Mouse (Mus musculus): ENCODE measurements around the gene Cyp1b1. TPM values are rescaled to one million over a fixed set of nuclear protein-coding genes. Genes with fewer than 3 reads are reported as not detected.

Gene Cyp1b1
- polyA plus RNA-seq, 1 experiment from 2014 or later: 7.6 TPM

DNA sequence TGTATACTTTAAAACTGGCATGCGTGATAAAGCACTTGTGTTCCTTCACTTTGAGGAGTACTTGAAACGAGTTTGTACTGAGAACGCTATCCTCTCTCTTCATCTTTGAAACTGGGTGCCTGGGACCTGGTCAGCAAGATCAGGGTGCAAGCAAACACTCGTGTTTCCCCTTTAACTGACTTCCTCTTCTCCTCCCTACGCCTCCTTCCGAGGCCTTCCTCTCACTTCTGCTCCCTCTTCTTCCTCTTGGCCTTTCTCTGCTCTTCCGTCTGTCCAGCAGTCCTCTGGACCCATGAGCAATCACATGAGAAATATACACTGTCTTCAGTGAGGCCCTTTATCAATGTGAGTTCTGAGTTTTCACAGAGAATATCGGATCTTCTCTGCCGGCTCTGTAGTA lies 53.0 kb downstream of the Cyp1b1 start:
- H3K36me3 ChIP-seq: no peaks in the 10 kb centered on the region
- H3K9ac ChIP-seq: no peak overlapping the region
- no peak overlapping the region for H3K4me3 ChIP-seq
- no peak overlapping the region for H3K4me2 ChIP-seq (replicated peaks)
- 82% methylated on average over 9 of the region's 9 CpGs for WGBS
- ATAC-seq (ENCODE audit: low FRiP score): no peak
- H3K27ac ChIP-seq: no peak overlapping the region
- no peaks in the 10 kb centered on the region for H3K27me3 ChIP-seq
- H3K4me1 ChIP-seq: no peaks in the 10 kb centered on the region
- H3K9me3 ChIP-seq (replicated peaks): no peaks in the 10 kb centered on the region

GRCm38 (mm10) chr17:79661387-79661786 lies 53.5 kb downstream of the Cyp1b1 start:
- Histone ChIP-seq H3K36me3 (no peaks in the 10 kb centered on the region), H3K4me1 (no peaks in the 10 kb centered on the region)
- no peak for ATAC-seq (ENCODE audit: low FRiP score)

DNA sequence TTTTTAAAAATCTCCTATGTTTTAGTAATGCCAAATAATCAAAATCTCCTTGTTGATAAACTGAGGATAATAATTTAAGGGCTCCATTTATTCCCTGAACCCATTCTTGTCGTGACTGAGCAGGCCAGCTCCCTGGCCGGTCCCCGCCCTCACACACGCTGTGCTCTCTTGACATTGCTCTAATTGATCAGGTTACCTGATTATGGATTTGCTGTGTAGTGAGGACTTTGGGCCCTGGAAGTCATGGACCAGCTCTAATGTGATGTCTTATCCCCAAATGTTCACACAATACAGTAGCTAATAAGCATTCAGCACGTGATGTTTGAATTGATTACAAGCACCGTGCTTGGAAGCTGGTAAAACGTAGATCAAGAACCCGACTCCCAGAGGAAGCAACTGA lies 56.0 kb downstream of the Cyp1b1 start:
- H3K4me3 ChIP-seq: no peak overlapping the region
- H3K9ac ChIP-seq: no peak overlapping the region
- no peak overlapping the region for H3K4me2 ChIP-seq (replicated peaks)
- 63% methylated on average over 8 of the region's 8 CpGs for WGBS
- no peaks in the 10 kb centered on the region for H3K4me1 ChIP-seq
- no peak overlapping the region for H3K27ac ChIP-seq
- no peaks in the 10 kb centered on the region for H3K9me3 ChIP-seq (replicated peaks)
- H3K36me3 ChIP-seq: no peaks in the 10 kb centered on the region
- no peak for ATAC-seq (ENCODE audit: low FRiP score)
- no peaks in the 10 kb centered on the region for H3K27me3 ChIP-seq

More at GRCm38 (mm10) chr17:79661387-79661786, 53.5 kb downstream of the Cyp1b1 start:
- WGBS: 47% methylated on average over 7 of the region's 7 CpGs
- H3K4me2 ChIP-seq (replicated peaks): no peak overlapping the region
- no peak overlapping the region for H3K9ac ChIP-seq
- no peak overlapping the region for H3K27ac ChIP-seq
- no peak overlapping the region for H3K4me3 ChIP-seq
- H3K27me3 ChIP-seq: no peaks in the 10 kb centered on the region
- no peaks in the 10 kb centered on the region for H3K9me3 ChIP-seq (replicated peaks)

DNA sequence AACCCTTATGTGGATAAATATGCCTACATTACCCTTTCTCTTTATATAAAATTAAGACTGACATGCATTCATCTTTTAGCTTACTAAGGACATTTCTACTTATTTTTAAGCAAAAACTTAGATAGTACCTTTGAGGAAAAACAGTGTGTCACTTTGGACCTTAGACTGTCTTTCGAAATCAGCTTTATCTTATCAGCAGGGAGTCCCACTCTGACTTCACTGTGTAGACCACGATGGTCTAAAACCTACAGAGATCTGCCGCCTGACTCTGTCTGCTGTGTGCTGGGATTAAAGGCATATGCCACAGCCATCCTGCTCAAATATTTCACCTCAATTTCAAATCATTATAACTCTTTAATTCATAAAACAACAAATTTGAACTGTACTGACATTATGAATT lies 56.4 kb downstream of the Cyp1b1 start:
- no peak for ATAC-seq (ENCODE audit: low FRiP score)
- WGBS: 69% methylated on average over 3 of the region's 3 CpGs
- H3K27ac ChIP-seq: no peak overlapping the region
- H3K36me3 ChIP-seq: no peaks in the 10 kb centered on the region
- H3K9ac ChIP-seq: no peak overlapping the region
- H3K27me3 ChIP-seq: no peaks in the 10 kb centered on the region
- H3K4me1 ChIP-seq: no peaks in the 10 kb centered on the region
- H3K4me3 ChIP-seq: no peak overlapping the region
- no peak overlapping the region for H3K4me2 ChIP-seq (replicated peaks)
- H3K9me3 ChIP-seq (replicated peaks): no peaks in the 10 kb centered on the region

- ATAC-seq (ENCODE audit: low FRiP score): no peak
- Histone ChIP-seq H3K27ac (no peak overlapping the region), H3K4me2 (replicated peaks) (no peak overlapping the region), H3K9ac (no peak overlapping the region), H3K36me3 (no peaks in the 10 kb centered on the region), H3K27me3 (no peaks in the 10 kb centered on the region), H3K9me3 (replicated peaks) (no peaks in the 10 kb centered on the region), H3K4me1 (no peaks in the 10 kb centered on the region), H3K4me3 (no peak overlapping the region)
- WGBS: 69% methylated on average over 9 of the region's 9 CpGs
Measured at GRCm38 (mm10) chr17:79657785-79658184, 57.1 kb downstream of the Cyp1b1 start.

- Histone ChIP-seq H3K27ac (no peak overlapping the region), H3K4me3 (no peak overlapping the region), H3K9me3 (replicated peaks) (no peaks in the 10 kb centered on the region), H3K9ac (no peak overlapping the region), H3K27me3 (no peaks in the 10 kb centered on the region), H3K4me2 (replicated peaks) (no peak overlapping the region), H3K36me3 (no peaks in the 10 kb centered on the region), H3K4me1 (no peaks in the 10 kb centered on the region)
- 57% methylated on average over 3 of the region's 3 CpGs for WGBS
- ATAC-seq (ENCODE audit: low FRiP score): no peak
Measured at GRCm38 (mm10) chr17:79654187-79654586, 60.7 kb downstream of the Cyp1b1 start.

DNA sequence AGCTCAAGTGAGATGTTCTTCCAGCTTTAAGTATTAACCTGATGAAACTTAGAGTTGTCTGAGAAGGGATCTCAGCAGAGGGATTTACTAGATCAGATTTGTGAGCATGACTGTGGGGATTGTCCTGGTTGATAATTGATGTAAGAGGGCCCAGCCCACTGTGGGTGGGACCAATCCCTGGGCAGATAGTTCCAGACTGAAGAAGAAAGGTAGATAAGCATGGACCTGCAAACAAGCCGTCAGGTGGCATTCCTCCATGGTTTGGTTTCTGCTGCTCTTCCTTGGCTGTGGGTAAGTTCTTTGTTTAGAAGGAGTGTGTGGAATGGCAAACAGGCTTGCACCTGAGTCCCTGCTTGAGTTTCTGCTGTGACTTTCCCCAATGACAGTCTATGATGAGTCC lies 61.7 kb downstream of the Cyp1b1 start:
- H3K27ac ChIP-seq: no peak overlapping the region
- H3K27me3 ChIP-seq: no peaks in the 10 kb centered on the region
- 100% methylated on average over 1 of the region's 1 CpGs for WGBS
- no peaks in the 10 kb centered on the region for H3K36me3 ChIP-seq
- H3K9ac ChIP-seq: no peak overlapping the region
- H3K9me3 ChIP-seq (replicated peaks): no peaks in the 10 kb centered on the region
- no peaks in the 10 kb centered on the region for H3K4me1 ChIP-seq
- H3K4me3 ChIP-seq: no peak overlapping the region
- no peak overlapping the region for H3K4me2 ChIP-seq (replicated peaks)
- ATAC-seq (ENCODE audit: low FRiP score): no peak

Other genes with a start within 250 kb of the Cyp1b1 start
- 7.5 and 10.5 TPM in 2 replicates for gene Rmdn2, start 103.2 kb downstream of the Cyp1b1 start, polyA plus RNA-seq (2016; fragmentation: Nextera tagmentation; extraction: Ambion mirVana)
- gene Atl2, start 181.1 kb upstream of the Cyp1b1 start, polyA plus RNA-seq (2016; fragmentation: Nextera tagmentation; extraction: Ambion mirVana): 36.3 and 39.3 TPM in 2 replicates

All from hindbrain, embryonic 12.5 days (tissue).